Mouse (Mus musculus) adrenal gland, adult 18-20 months (tissue): ENCODE measurements around the gene Lsamp. TPM values are rescaled to one million over a fixed set of nuclear protein-coding genes. Genes with fewer than 3 reads are reported as not detected.
A peak's percentile ranks its signal among the peaks of the same experiment; 100 is the strongest.

Source experiments
- DNase-seq, 2 experiments: peaks; one replicate each; pipeline ENCODE4 v3.0.0; 2021 to 2022; ENCODE audit warnings: low spot score in 2 of 2
- total RNA-seq, 2 experiments: library from RNA; stranded (reverse); gene quantifications; 1 replicate in 1 of 2; 2 replicates in 1 of 2; pipeline ENCODE4 v1.2.3; 2021

The Lsamp gene
- total RNA-seq, 2 experiments from 2014 or later: 5.9 to 9.4 TPM

GRCm38 (mm10) chr16:41172839-41173238 lies 1188.7 kb downstream of the Lsamp start:
- no peak for DNase-seq

- DNase-seq: no peak
These were observed 1195.4 kb downstream of the Lsamp start for GRCm38 (mm10) chr16:41179557-41179956.

GRCm38 (mm10) chr16:41180867-41181266 lies 1196.7 kb downstream of the Lsamp start:
- DNase-seq: no peak

GRCm38 (mm10) chr16:41210055-41210454 lies 1225.9 kb downstream of the Lsamp start:
- no peak for DNase-seq

- DNase-seq: no peak
These were observed 1251.7 kb downstream of the Lsamp start for GRCm38 (mm10) chr16:41235829-41236228.

GRCm38 (mm10) chr16:41242841-41243240 lies 1258.7 kb downstream of the Lsamp start:
- DNase-seq: no peak

GRCm38 (mm10) chr16:41244711-41245110 lies 1260.5 kb downstream of the Lsamp start:
- peak; percentile 16 to 21 for DNase-seq

GRCm38 (mm10) chr16:41258145-41259035 lies 1274.2 kb downstream of the Lsamp start:
- DNase-seq: peak; percentile 41 to 60

GRCm38 (mm10) chr16:41275999-41276671 lies 1292.0 kb downstream of the Lsamp start:
- DNase-seq: no peak

- DNase-seq: no peak
These were observed 1333.8 kb downstream of the Lsamp start for GRCm38 (mm10) chr16:41317992-41318391.

GRCm38 (mm10) chr16:41343431-41343830 lies 1359.3 kb downstream of the Lsamp start:
- no peak for DNase-seq

- no peak for DNase-seq
These were observed 1381.0 kb downstream of the Lsamp start for GRCm38 (mm10) chr16:41365138-41365537.

GRCm38 (mm10) chr16:41383702-41384101 lies 1399.5 kb downstream of the Lsamp start:
- peak in 1 of 2 experiments; percentile 3 for DNase-seq

- no peak for DNase-seq
These were observed 1400.1 kb downstream of the Lsamp start for GRCm38 (mm10) chr16:41384288-41384687.

- DNase-seq: peak in 1 of 2 experiments; percentile 4
These were observed 1424.7 kb downstream of the Lsamp start for GRCm38 (mm10) chr16:41408850-41409249.

GRCm38 (mm10) chr16:41410671-41411070 lies 1426.5 kb downstream of the Lsamp start:
- DNase-seq: no peak

- no peak for DNase-seq
These were observed 1433.2 kb downstream of the Lsamp start for GRCm38 (mm10) chr16:41417363-41417762.

GRCm38 (mm10) chr16:41467391-41467790 lies 1483.2 kb downstream of the Lsamp start:
- DNase-seq: no peak

- DNase-seq: no peak
These were observed 1494.5 kb downstream of the Lsamp start for GRCm38 (mm10) chr16:41478694-41479093.

- no peak for DNase-seq
These were observed 1497.7 kb downstream of the Lsamp start for GRCm38 (mm10) chr16:41481832-41482231.

- DNase-seq: no peak
These were observed 1526.9 kb downstream of the Lsamp start for GRCm38 (mm10) chr16:41510915-41511552.

GRCm38 (mm10) chr16:41521566-41521965 lies 1537.4 kb downstream of the Lsamp start:
- no peak for DNase-seq
